ENCODE assay signal across 12 mouse cellular contexts in the genomic region with DNA sequence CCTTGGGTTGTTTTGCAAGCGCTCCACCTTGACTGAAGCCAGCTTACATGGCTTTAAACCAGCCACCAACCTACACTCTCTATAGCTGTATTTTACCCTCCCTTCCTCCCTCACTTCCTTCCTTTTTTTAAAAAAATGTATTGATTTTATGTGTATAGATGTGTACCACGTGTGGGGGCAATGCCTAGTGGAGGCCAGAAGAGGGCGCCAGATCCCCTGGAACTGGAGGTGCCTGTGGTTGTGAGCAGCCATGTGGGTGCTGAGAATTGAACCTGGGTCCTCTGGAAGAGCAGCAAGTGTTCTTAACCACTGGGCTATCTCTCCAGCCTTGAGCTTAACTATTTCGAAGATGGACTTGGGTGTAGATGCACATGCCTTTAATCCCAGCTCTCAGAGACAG. TPM values are rescaled to one million over a fixed set of nuclear protein-coding genes. Genes with fewer than 3 reads are reported as not detected.
DNase-seq lines count a peak whose midpoint lies in the region; ATAC-seq and TF ChIP-seq lines count a peak whose summit lies in the region.
"Had no signal": no experiment of that assay in that cellular context is flagged by ENCODE, and none has a peak within 500 bp of the region (broad histone marks: within the 10 kb centered on the region; RNA-seq: fewer than 3 reads in every experiment).

No protein-coding gene starts in this region.

- peaks cover 62% of the 10 kb centered on the region for H3K36me3 ChIP-seq in heart, embryonic 11.5 days (ENCODE audit: control insufficient read depth, insufficient read depth, low read length)
- peaks cover 77% of the 10 kb centered on the region for H3K36me3 ChIP-seq in liver, embryonic 14.5 days (replicated peaks; ENCODE audit: control insufficient read depth, insufficient read depth, low read depth)
- peaks cover 99% of the 10 kb centered on the region for H3K36me3 ChIP-seq in liver, embryonic 12.5 days
- peaks cover 100% of the 10 kb centered on the region for H3K36me3 ChIP-seq in E14TG2a.4 (ENCODE audit: insufficient read depth, low read length)

- TF ChIP-seq POLR2A in brain, embryonic 14.5 days (IDR thresholded peaks at IDR 0.05; ENCODE audit: borderline replicate concordance, extremely low read depth, insufficient read depth, insufficient read length, poor library complexity, severe bottlenecking): no peak

- peak; percentile 66 for TF ChIP-seq CTCF in liver, embryonic 14.5 days (IDR thresholded peaks at IDR 0.05; ENCODE audit: low read depth)
- TF ChIP-seq CTCF in E14TG2a.4 (conservative IDR thresholded peaks at IDR 0.05; ENCODE audit: low read length): peak; percentile 70
- peak; percentile 23; the same call in 1 of the 2 replicates for TF ChIP-seq CTCF in brain, embryonic 14.5 days (IDR thresholded peaks at IDR 0.05; ENCODE audit: borderline replicate concordance, extremely low read depth, insufficient read depth, insufficient read length)

- TF ChIP-seq EP300 in liver, embryonic 14.5 days (IDR thresholded peaks at IDR 0.05; ENCODE audit: low read depth): no peak

- H3K27ac ChIP-seq in heart, embryonic 11.5 days (ENCODE audit: low read depth, low read length): 0 out of 2 replicates have a peak overlapping the region, but pooled peaks have one; percentile 22
- H3K27ac ChIP-seq in liver, embryonic 14.5 days: no peak overlapping the region
- no peak overlapping the region for H3K27ac ChIP-seq in liver, embryonic 12.5 days
- H3K27ac ChIP-seq: limb, embryonic 13.5 days; neural tube, embryonic 13.5 days had no signal

- 0 out of 2 replicates have a peak, but pooled peaks cover 2% of the 10 kb centered on the region for H3K27me3 ChIP-seq in heart, embryonic 11.5 days (ENCODE audit: control insufficient read depth, insufficient read depth, low read length)
- no peaks in the 10 kb centered on the region for H3K27me3 ChIP-seq in liver, embryonic 14.5 days (ENCODE audit: control insufficient read depth, insufficient read depth, low read length)
- no peaks in the 10 kb centered on the region for H3K27me3 ChIP-seq in liver, embryonic 12.5 days (replicated peaks)
- no peaks in the 10 kb centered on the region for H3K27me3 ChIP-seq in E14TG2a.4 (ENCODE audit: insufficient read depth, low read length)
- H3K27me3 ChIP-seq: limb, embryonic 13.5 days; neural tube, embryonic 13.5 days had no signal

- peaks cover 49% of the 10 kb centered on the region for H3K4me1 ChIP-seq in heart, embryonic 11.5 days (ENCODE audit: control insufficient read depth, insufficient read depth, low read length)
- peaks cover 43 to 44% of the 10 kb centered on the region in 2 experiments for H3K4me1 ChIP-seq in liver, embryonic 14.5 days (replicated peaks; ENCODE audit: control insufficient read depth in 2 of 2, insufficient read depth in 2 of 2, low read length in 1 of 2)
- peaks cover 46% of the 10 kb centered on the region for H3K4me1 ChIP-seq in liver, embryonic 12.5 days
- peaks cover 70% of the 10 kb centered on the region for H3K4me1 ChIP-seq in E14TG2a.4 (replicated peaks; ENCODE audit: low read depth, low read length)
- H3K4me1 ChIP-seq: limb, embryonic 13.5 days had no signal

- no peak overlapping the region for H3K4me2 ChIP-seq in heart, embryonic 11.5 days
- no peak overlapping the region for H3K4me2 ChIP-seq in liver, embryonic 14.5 days (ENCODE audit: low read depth)
- H3K4me2 ChIP-seq in liver, embryonic 12.5 days: no peak overlapping the region
- H3K4me2 ChIP-seq: limb, embryonic 13.5 days; neural tube, embryonic 13.5 days had no signal

- no peak for DNase-seq in heart, postnatal 36 days
- DNase-seq in liver, embryonic 14.5 days (ENCODE audit: low read depth in 3 of 3, low spot score in 3 of 3): no peak
- no peak for DNase-seq in brain, embryonic 14.5 days (ENCODE audit: low read depth)
- DNase-seq in Muller cell, postnatal 12 days (ENCODE audit: inconsistent ontology term): no peak
- DNase-seq: cerebellum, postnatal 14 days; kidney, postnatal 14 days had no signal

- H3K9ac ChIP-seq in heart, embryonic 11.5 days (ENCODE audit: low read depth, low read length): no peak overlapping the region
- H3K9ac ChIP-seq in liver, embryonic 14.5 days (replicated peaks): no peak overlapping the region
- H3K9ac ChIP-seq in liver, embryonic 12.5 days: no peak overlapping the region
- H3K9ac ChIP-seq: limb, embryonic 13.5 days; neural tube, embryonic 13.5 days had no signal

- no peak for ATAC-seq in heart, embryonic 11.5 days (replicated peaks; ENCODE audit: insufficient number of reproducible peaks, low FRiP score, low TSS enrichment)
- no peak for ATAC-seq in liver, embryonic 14.5 days (ENCODE audit: insufficient read depth)
- no peak for ATAC-seq in liver, embryonic 12.5 days
- no peak for ATAC-seq in cerebellum, adult (ENCODE audit: insufficient number of reproducible peaks, low FRiP score, low TSS enrichment)

- H3K4me3 ChIP-seq in heart, embryonic 11.5 days (ENCODE audit: low read depth, low read length): no peak overlapping the region
- no peak overlapping the region for H3K4me3 ChIP-seq in liver, embryonic 14.5 days (ENCODE audit: insufficient read depth in 1 of 2, low read depth in 2 of 2, low read length in 2 of 2)
- H3K4me3 ChIP-seq in liver, embryonic 12.5 days: no peak overlapping the region
- H3K4me3 ChIP-seq in E14TG2a.4 (replicated peaks; ENCODE audit: low read length): no peak overlapping the region
- H3K4me3 ChIP-seq: limb, embryonic 13.5 days; neural tube, embryonic 13.5 days had no signal

- intact Hi-C loops in heart, postnatal 36 days (cut with DNase I): loop anchor here (5.0 kb wide), 1 partner anchor 50 kb away; no protein-coding TSS in a partner anchor

- WGBS in heart, embryonic 11.5 days (ENCODE audit: insufficient replicate concordance): 99% methylated on average over 4 of the region's 4 CpGs
- 95% methylated on average over 4 of the region's 4 CpGs for WGBS in liver, embryonic 14.5 days (ENCODE audit: insufficient replicate concordance)
- 94% methylated on average over 4 of the region's 4 CpGs for WGBS in liver, embryonic 12.5 days (ENCODE audit: insufficient replicate concordance)

- H3K9me3 ChIP-seq in heart, embryonic 11.5 days (replicated peaks; ENCODE audit: control insufficient read depth, low read length): peaks cover 6% of the 10 kb centered on the region; the same call in 1 of the 2 replicates
- peaks cover 7% of the 10 kb centered on the region for H3K9me3 ChIP-seq in liver, embryonic 14.5 days (ENCODE audit: control insufficient read depth, low read length)
- peaks cover 21% of the 10 kb centered on the region for H3K9me3 ChIP-seq in liver, embryonic 12.5 days (replicated peaks)
- peaks cover 14% of the 10 kb centered on the region; the same call in 1 of the 2 replicates for H3K9me3 ChIP-seq in E14TG2a.4 (ENCODE audit: low read length)
- H3K9me3 ChIP-seq: neural tube, embryonic 13.5 days had no signal

RNA-seq across cellular contexts. Expression of gene Shisa8, which starts 30.3 kb away (rescaled TPM):
- polyA plus RNA-seq in heart, embryonic 11.5 days (2014; fragmentation: Nextera tagmentation; extraction: Ambion mirVana): 0.07 TPM in 1 of 2 replicates, not detected in the other
- total RNA-seq in heart, postnatal 36 days (2021): under 1 TPM; 0.14 to 0.19 TPM
- 0.15 and 0.19 TPM in 2 replicates for polyA plus RNA-seq in liver, embryonic 14.5 days (2012; rRNA removed)
- polyA plus RNA-seq in liver, embryonic 14.5 days (2014; fragmentation: Nextera tagmentation; extraction: Ambion mirVana): 0.05 and 0.09 TPM in 2 replicates
- 0.31 and 0.37 TPM in 2 replicates for polyA plus RNA-seq in liver, embryonic 12.5 days (2016; fragmentation: Nextera tagmentation; extraction: Ambion mirVana)
- 1.8 and 3.2 TPM in 2 replicates for polyA plus RNA-seq in brain, embryonic 14.5 days (2012; rRNA removed)

RNA-seq across cellular contexts. Expression of gene Srebf2, which starts 35.3 kb away (rescaled TPM):
- 82.3 and 88.1 TPM in 2 replicates for polyA plus RNA-seq in heart, embryonic 11.5 days (2014; fragmentation: Nextera tagmentation; extraction: Ambion mirVana)
- 10 to 100 TPM; 17.4 to 19.5 TPM for total RNA-seq in heart, postnatal 36 days (2021)
- 29.3 and 37.1 TPM in 2 replicates for polyA plus RNA-seq in liver, embryonic 14.5 days (2012; rRNA removed)
- 30.8 and 35.2 TPM in 2 replicates for polyA plus RNA-seq in liver, embryonic 14.5 days (2014; fragmentation: Nextera tagmentation; extraction: Ambion mirVana)
- 96.9 and 99.4 TPM in 2 replicates for polyA plus RNA-seq in liver, embryonic 12.5 days (2016; fragmentation: Nextera tagmentation; extraction: Ambion mirVana)
- 196 and 230 TPM in 2 replicates for polyA plus RNA-seq in brain, embryonic 14.5 days (2012; rRNA removed)

RNA-seq across cellular contexts. Expression of gene Tnfrsf13c, which starts 41.9 kb away (rescaled TPM):
- 0.29 TPM in 1 of 2 replicates, not detected in the other for polyA plus RNA-seq in heart, embryonic 11.5 days (2014; fragmentation: Nextera tagmentation; extraction: Ambion mirVana)
- under 1 TPM; 0.28 to 0.30 TPM for total RNA-seq in heart, postnatal 36 days (2021)
- polyA plus RNA-seq in liver, embryonic 14.5 days (2012; rRNA removed): 0.54 and 0.66 TPM in 2 replicates
- 0.14 and 0.58 TPM in 2 replicates for polyA plus RNA-seq in liver, embryonic 14.5 days (2014; fragmentation: Nextera tagmentation; extraction: Ambion mirVana)
- 0.30 TPM in 2 replicates for polyA plus RNA-seq in liver, embryonic 12.5 days (2016; fragmentation: Nextera tagmentation; extraction: Ambion mirVana)
- 0.26 and 0.30 TPM in 2 replicates for polyA plus RNA-seq in brain, embryonic 14.5 days (2012; rRNA removed)

RNA-seq across cellular contexts. Expression of gene Ccdc134, which starts 54.6 kb away (rescaled TPM):
- polyA plus RNA-seq in heart, embryonic 11.5 days (2014; fragmentation: Nextera tagmentation; extraction: Ambion mirVana): 9.5 and 9.6 TPM in 2 replicates
- total RNA-seq in heart, postnatal 36 days (2021): 1 to 10 TPM; 3.4 to 5.6 TPM
- polyA plus RNA-seq in liver, embryonic 14.5 days (2012; rRNA removed): 5.9 and 7.2 TPM in 2 replicates
- 5.5 and 6.6 TPM in 2 replicates for polyA plus RNA-seq in liver, embryonic 14.5 days (2014; fragmentation: Nextera tagmentation; extraction: Ambion mirVana)
- 12.2 TPM in 2 replicates for polyA plus RNA-seq in liver, embryonic 12.5 days (2016; fragmentation: Nextera tagmentation; extraction: Ambion mirVana)
- 15.2 and 22.5 TPM in 2 replicates for polyA plus RNA-seq in brain, embryonic 14.5 days (2012; rRNA removed)
